Mouse (Mus musculus) C2C12 (cell line): ENCODE results near the gene Fam198a.

Source experiments
- CEBPB ChIP-seq: IDR thresholded peaks from one replicate; pipeline ENCODE4 v1.6.1; 2011; ENCODE audit warnings: low read depth, mild to moderate bottlenecking, control low read depth, moderate library complexity
- CTCF ChIP-seq: IDR thresholded peaks from one replicate; pipeline ENCODE4 v1.5.1; 2011; ENCODE audit not compliant: control insufficient read depth, insufficient read depth, insufficient read length
- MAX ChIP-seq: IDR thresholded peaks from one replicate; pipeline ENCODE4 v1.6.1; 2011; ENCODE audit warnings: mild to moderate bottlenecking, control low read depth
- MYOD1 ChIP-seq: IDR thresholded peaks from one replicate; pipeline ENCODE4 v1.6.1; 2011; ENCODE audit warnings: low read depth; ENCODE audit not compliant: control insufficient read depth, insufficient read length
- USF1 ChIP-seq: IDR thresholded peaks from one replicate; pipeline ENCODE4 v1.6.1; 2011; ENCODE audit warnings: low read depth, mild to moderate bottlenecking, control low read depth, moderate library complexity

DNA sequence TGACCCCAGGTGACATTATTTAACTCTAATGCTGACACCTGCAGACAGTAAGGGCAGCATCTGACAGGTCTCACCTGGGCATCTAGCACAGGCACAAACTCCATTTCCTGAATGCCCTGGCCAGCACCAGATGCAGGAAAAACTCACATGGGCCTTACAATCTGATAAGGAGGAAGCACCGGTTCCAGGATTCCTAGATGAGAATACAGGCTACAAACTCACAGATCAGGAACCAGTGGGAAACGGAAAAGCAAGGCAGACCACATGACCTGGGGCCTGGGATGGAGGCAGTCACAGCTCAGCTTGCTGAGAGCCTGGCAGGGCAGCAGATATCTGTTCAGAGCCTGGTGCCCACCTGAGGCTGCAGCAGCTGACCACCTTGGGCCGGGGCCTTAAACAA is 38.1 kb downstream of the Fam198a start:
- TF ChIP-seq MAX = no peak
- no peak for TF ChIP-seq CTCF
- TF ChIP-seq USF1 = no peak
- no peak for TF ChIP-seq CEBPB
- TF ChIP-seq MYOD1 = no peak
